Mouse (Mus musculus): Measurements from ENCODE around the gene Arhgef25. TPM values are rescaled to one million over a fixed set of nuclear protein-coding genes. Genes with fewer than 3 reads are reported as not detected.

The Arhgef25 gene
- polyA plus RNA-seq, 1 experiment: 77.7 TPM

- no peak for TF ChIP-seq GATA1 (IDR thresholded peaks at IDR 0.05; ENCODE audit: low read length)
These were observed 46.7 kb downstream of the Arhgef25 start for GRCm38 (mm10) chr10:127143228-127143627.

GRCm38 (mm10) chr10:127141500-127141899, 48.4 kb downstream of the Arhgef25 start:
- no peak for TF ChIP-seq GATA1 (IDR thresholded peaks at IDR 0.05; ENCODE audit: low read length)

GRCm38 (mm10) chr10:127140971-127141370, 48.9 kb downstream of the Arhgef25 start:
- TF ChIP-seq GATA1 (IDR thresholded peaks at IDR 0.05; ENCODE audit: low read length): no peak

- TF ChIP-seq GATA1 (IDR thresholded peaks at IDR 0.05; ENCODE audit: low read length): no peak
These were observed 51.3 kb downstream of the Arhgef25 start for GRCm38 (mm10) chr10:127138328-127139141.

- TF ChIP-seq GATA1 (IDR thresholded peaks at IDR 0.05; ENCODE audit: low read length): no peak
These were observed 52.0 kb downstream of the Arhgef25 start for GRCm38 (mm10) chr10:127137896-127138295.

- TF ChIP-seq GATA1 (IDR thresholded peaks at IDR 0.05; ENCODE audit: low read length): no peak
These were observed 53.4 kb downstream of the Arhgef25 start for GRCm38 (mm10) chr10:127136510-127136909.

GRCm38 (mm10) chr10:127135118-127135836, 54.6 kb downstream of the Arhgef25 start:
- TF ChIP-seq GATA1 (IDR thresholded peaks at IDR 0.05; ENCODE audit: low read length): peak; percentile 62

Other genes with a start within 250 kb of the Arhgef25 start
- 101 and 131 TPM in 2 replicates for gene Ctdsp2, start 211.4 kb downstream of the Arhgef25 start, polyA plus RNA-seq (2012)
- gene Avil, start 189.4 kb downstream of the Arhgef25 start, polyA plus RNA-seq (2012): 0.04 TPM in 2 replicates
- gene Tsfm, start 159.2 kb downstream of the Arhgef25 start, polyA plus RNA-seq (2012): 69.6 and 77.9 TPM in 2 replicates
- 17.5 and 38.2 TPM in 2 replicates for gene Mettl1, start 148.7 kb downstream of the Arhgef25 start, polyA plus RNA-seq (2012)
- gene Eef1akmt3, start 148.6 kb downstream of the Arhgef25 start, polyA plus RNA-seq (2012): 0.09 and 0.10 TPM in 2 replicates
- gene Cyp27b1, start 141.8 kb downstream of the Arhgef25 start, polyA plus RNA-seq (2012): 0.03 and 0.11 TPM in 2 replicates
- gene March9, start 129.9 kb downstream of the Arhgef25 start, polyA plus RNA-seq (2012): 0.72 TPM in 2 replicates
- 1,725 and 2,105 TPM in 2 replicates for gene Cdk4, start 126.5 kb downstream of the Arhgef25 start, polyA plus RNA-seq (2012)
- gene Tspan31, start 119.8 kb downstream of the Arhgef25 start, polyA plus RNA-seq (2012): 33.1 and 45.9 TPM in 2 replicates
- gene Agap2, start 114.8 kb downstream of the Arhgef25 start, polyA plus RNA-seq (2012): 0.14 and 0.28 TPM in 2 replicates
- 104 and 109 TPM in 2 replicates for gene Os9, start 69.0 kb downstream of the Arhgef25 start, polyA plus RNA-seq (2012)
- 143 and 205 TPM in 2 replicates for gene B4galnt1, start 24.9 kb downstream of the Arhgef25 start, polyA plus RNA-seq (2012)
- 0.33 and 0.66 TPM in 2 replicates for gene Slc26a10, start 9.4 kb downstream of the Arhgef25 start, polyA plus RNA-seq (2012)
- 129 and 155 TPM in 2 replicates for gene Dtx3, start 5.6 kb upstream of the Arhgef25 start, polyA plus RNA-seq (2012)
- 78.0 and 80.6 TPM in 2 replicates for gene Pip4k2c, start 21.5 kb upstream of the Arhgef25 start, polyA plus RNA-seq (2012)
- 0.23 and 0.32 TPM in 2 replicates for gene Kif5a, start 73.3 kb upstream of the Arhgef25 start, polyA plus RNA-seq (2012)
- gene Dctn2, start 76.3 kb upstream of the Arhgef25 start, polyA plus RNA-seq (2012): 172 and 175 TPM in 2 replicates
- gene Mbd6, start 98.9 kb upstream of the Arhgef25 start, polyA plus RNA-seq (2012): 225 and 300 TPM in 2 replicates
- 81.9 and 143 TPM in 2 replicates for gene Mars, start 121.7 kb upstream of the Arhgef25 start, polyA plus RNA-seq (2012)
- gene Arhgap9, start 131.9 kb upstream of the Arhgef25 start, polyA plus RNA-seq (2012): 21.2 and 32.2 TPM in 2 replicates
- gene Gli1, start 151.9 kb upstream of the Arhgef25 start, polyA plus RNA-seq (2012): 0.05 and 0.06 TPM in 2 replicates
- not detected in 2 replicates for gene Inhbe, start 164.3 kb upstream of the Arhgef25 start, polyA plus RNA-seq (2012)
- gene Inhbc, start 180.3 kb upstream of the Arhgef25 start, polyA plus RNA-seq (2012): not detected in 2 replicates
- gene R3hdm2, start 190.2 kb upstream of the Arhgef25 start, polyA plus RNA-seq (2012): 79.9 and 87.4 TPM in 2 replicates

Measured in G1E-ER4 (cell line).